Mouse (Mus musculus) intestine, postnatal 0 days (tissue): ENCODE data around the gene Fgfr2. TPM values are rescaled to one million over a fixed set of nuclear protein-coding genes. Genes with fewer than 3 reads are reported as not detected.
A peak's percentile ranks its signal among the peaks of the same experiment; 100 is the strongest.

Experiments
- ATAC-seq: fragments of 200-750 bp; cut with Nextera tagmentation; 2 replicates; pipeline ENCODE4 v1.8.0; 2017; ENCODE audit warnings: mild to moderate bottlenecking, moderate TSS enrichment, moderate library complexity
- H3K27ac ChIP-seq: fragments of 300-500 bp; sonication (generic); 2 replicates; pipeline ENCODE4 v1.5.1; 2014; ENCODE audit warnings: mild to moderate bottlenecking, low read depth, low read length, moderate library complexity
- H3K27me3 ChIP-seq: fragments of 300-500 bp; sonication (generic); replicated peaks from 2 replicates; pipeline ENCODE4 v1.6.1; 2014; ENCODE audit warnings: low read length, mixed read lengths; ENCODE audit not compliant: control insufficient read depth, insufficient read depth
- H3K36me3 ChIP-seq: fragments of 300-500 bp; sonication (generic); 2 replicates; pipeline ENCODE4 v1.6.1; 2014; ENCODE audit warnings: mild to moderate bottlenecking, moderate library complexity; ENCODE audit not compliant: control insufficient read depth, insufficient read depth
- H3K4me1 ChIP-seq: fragments of 300-500 bp; sonication (generic); replicated peaks from 2 replicates; pipeline ENCODE4 v1.6.1; 2014; ENCODE audit warnings: antibody characterized with exemption, low read length, mixed read lengths; ENCODE audit not compliant: control insufficient read depth, insufficient read depth
- H3K4me2 ChIP-seq: fragments of 300-500 bp; sonication (generic); replicated peaks from 2 replicates; pipeline ENCODE4 v1.6.1; 2014; ENCODE audit warnings: low read depth, mild to moderate bottlenecking, moderate library complexity
- H3K4me3 ChIP-seq: fragments of 300-500 bp; sonication (generic); 2 replicates; pipeline ENCODE4 v1.5.1; 2014; ENCODE audit warnings: low read depth, low read length
- H3K9ac ChIP-seq: fragments of 300-500 bp; sonication (generic); 2 replicates; pipeline ENCODE4 v1.6.1; 2014; ENCODE audit warnings: mild to moderate bottlenecking, low read depth, low read length
- H3K9me3 ChIP-seq: fragments of 300-500 bp; sonication (generic); 2 replicates; pipeline ENCODE4 v1.6.1; 2016; ENCODE audit warnings: mixed run types; ENCODE audit not compliant: control insufficient read depth
- CTCF ChIP-seq: sonication (generic); IDR thresholded peaks from 2 replicates; pipeline ENCODE4 v1.5.1; 2016; ENCODE audit warnings: low read depth, mild to moderate bottlenecking, control low read depth, antibody characterized with exemption, moderate library complexity
- WGBS: fragments of 180-500 bp; shearing (Covaris S2); extraction: QIAGEN DNeasy Blood & Tissue Kit; methylation state at CpG from one replicate; pipeline ENCODE4 v1.1.7; 2014; 5-methylcytosine and 5-hydroxymethylcytosine counted together
- polyA plus RNA-seq: library from polyadenylated mRNA; unstranded; fragments of >200 nt; fragmentation: Nextera tagmentation; extraction: Ambion mirVana; gene quantifications from 2 replicates; pipeline ENCODE4 v1.2.1, GENCODE M21; 2015

The Fgfr2 gene
- polyA plus RNA-seq, 1 experiment from 2014 or later: 29.5 TPM

DNA sequence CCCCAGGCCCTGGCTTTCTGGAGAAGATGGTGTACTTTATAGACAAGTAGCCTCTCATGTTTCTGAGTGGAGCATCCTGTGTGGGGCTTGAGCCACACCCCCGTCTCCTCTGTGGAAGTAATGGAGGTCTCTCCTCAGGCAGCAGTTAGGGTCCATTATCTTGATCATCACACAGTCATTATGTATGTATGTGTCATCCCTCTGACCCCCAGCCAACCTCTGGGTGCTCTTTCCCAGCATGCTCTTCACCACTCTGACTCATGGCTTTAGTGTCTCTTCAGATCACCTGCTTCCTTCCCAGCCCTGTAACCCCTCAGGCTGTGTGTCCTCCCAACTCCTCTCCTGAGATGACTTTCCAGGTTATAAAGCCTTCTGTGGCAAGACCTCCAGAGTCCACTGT lies 481.5 kb downstream of the Fgfr2 start:
- no peaks in the 10 kb centered on the region for H3K27me3 ChIP-seq
- peaks cover 7% of the 10 kb centered on the region; the same call in 1 of the 2 replicates for H3K4me1 ChIP-seq
- no peak overlapping the region for H3K9ac ChIP-seq
- no peak for TF ChIP-seq CTCF
- no peaks in the 10 kb centered on the region for H3K9me3 ChIP-seq
- H3K4me2 ChIP-seq: no peak overlapping the region
- H3K27ac ChIP-seq: no peak overlapping the region
- 93% methylated on average over 1 of the region's 1 CpGs for WGBS
- no peaks in the 10 kb centered on the region; the same call in 1 of the 2 replicates for H3K36me3 ChIP-seq
- no peak overlapping the region for H3K4me3 ChIP-seq
- ATAC-seq: no peak

GRCm38 (mm10) chr7:132640946-132641345 lies 482.2 kb downstream of the Fgfr2 start:
- Histone ChIP-seq H3K4me1 (peaks cover 7% of the 10 kb centered on the region; the same call in 1 of the 2 replicates), H3K27me3 (no peaks in the 10 kb centered on the region), H3K36me3 (no peaks in the 10 kb centered on the region; the same call in 1 of the 2 replicates), H3K9ac (no peak overlapping the region), H3K9me3 (no peaks in the 10 kb centered on the region), H3K4me3 (no peak overlapping the region), H3K27ac (no peak overlapping the region), H3K4me2 (no peak overlapping the region)
- no peak for ATAC-seq
- 33% methylated on average over 9 of the region's 9 CpGs for WGBS
- TF ChIP-seq CTCF: no peak

GRCm38 (mm10) chr7:132638446-132639087 lies 484.6 kb downstream of the Fgfr2 start:
- no peak overlapping the region for H3K9ac ChIP-seq
- peak; percentile 63 for ATAC-seq
- no peak overlapping the region for H3K4me2 ChIP-seq
- 0 out of 2 replicates have a peak, but pooled peaks cover 3% of the 10 kb centered on the region for H3K4me1 ChIP-seq
- H3K4me3 ChIP-seq: no peak overlapping the region
- TF ChIP-seq CTCF: peak; percentile 95
- peaks cover 11% of the 10 kb centered on the region; the same call in 1 of the 2 replicates for H3K36me3 ChIP-seq
- 60% methylated on average over 12 of the region's 12 CpGs for WGBS
- no peak overlapping the region for H3K27ac ChIP-seq
- no peaks in the 10 kb centered on the region for H3K27me3 ChIP-seq
- no peaks in the 10 kb centered on the region for H3K9me3 ChIP-seq

DNA sequence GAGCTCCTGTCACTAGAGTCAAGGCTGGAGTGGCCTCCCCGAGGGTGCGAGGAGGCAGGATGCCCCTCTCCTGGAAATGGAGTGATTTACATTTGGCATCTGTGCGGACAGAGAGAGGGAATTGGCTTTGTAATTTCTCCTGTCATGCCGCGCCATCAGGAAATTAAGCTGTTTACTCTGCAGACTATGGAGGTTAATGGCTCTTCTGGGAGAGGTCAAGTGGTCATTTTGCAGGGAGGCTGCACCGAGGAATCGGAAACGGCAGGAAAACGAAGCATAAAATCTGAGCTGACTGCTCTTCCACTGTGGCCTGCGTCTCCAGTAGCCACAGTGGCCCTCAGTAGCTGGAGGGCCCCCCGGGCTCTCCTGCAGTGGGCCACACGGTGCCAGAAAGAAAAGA lies 485.9 kb downstream of the Fgfr2 start:
- H3K9ac ChIP-seq: no peak overlapping the region
- WGBS: 40% methylated on average over 12 of the region's 12 CpGs
- no peaks in the 10 kb centered on the region for H3K4me1 ChIP-seq
- peaks cover 11% of the 10 kb centered on the region; the same call in 1 of the 2 replicates for H3K36me3 ChIP-seq
- ATAC-seq: no peak
- no peaks in the 10 kb centered on the region for H3K27me3 ChIP-seq
- no peaks in the 10 kb centered on the region for H3K9me3 ChIP-seq
- H3K4me2 ChIP-seq: no peak overlapping the region
- TF ChIP-seq CTCF: no peak
- no peak overlapping the region for H3K4me3 ChIP-seq
- no peak overlapping the region for H3K27ac ChIP-seq

DNA sequence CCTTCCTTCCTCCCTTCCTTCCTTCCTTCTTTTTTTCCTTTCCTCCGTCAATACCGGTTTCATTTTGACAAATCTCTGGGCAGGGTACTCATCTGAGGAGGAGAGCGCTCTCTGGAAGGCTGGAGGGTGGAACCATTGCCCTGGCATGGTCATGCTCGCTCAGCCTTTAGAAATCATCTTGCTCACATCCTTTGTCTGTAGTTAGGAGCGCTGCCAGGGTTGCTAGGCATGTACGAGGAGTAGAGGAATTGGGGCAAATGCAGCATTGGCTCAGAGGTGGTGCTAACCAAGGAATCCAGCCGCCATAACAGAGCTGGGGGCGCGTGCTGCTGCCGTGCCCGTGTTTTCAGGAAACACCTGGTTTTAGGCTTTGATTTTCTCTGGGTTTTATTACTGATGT lies 491.8 kb downstream of the Fgfr2 start:
- Histone ChIP-seq H3K4me3 (no peak overlapping the region), H3K27ac (no peak overlapping the region), H3K27me3 (no peaks in the 10 kb centered on the region), H3K9me3 (no peaks in the 10 kb centered on the region), H3K36me3 (peaks cover 19% of the 10 kb centered on the region; the same call in 1 of the 2 replicates), H3K4me2 (no peak overlapping the region), H3K9ac (no peak overlapping the region), H3K4me1 (no peaks in the 10 kb centered on the region)
- no peak for ATAC-seq
- WGBS: 86% methylated on average over 11 of the region's 11 CpGs
- TF ChIP-seq CTCF: no peak

GRCm38 (mm10) chr7:132627448-132627847 lies 495.7 kb downstream of the Fgfr2 start:
- H3K4me2 ChIP-seq: no peak overlapping the region
- H3K4me3 ChIP-seq: no peak overlapping the region
- H3K9me3 ChIP-seq: no peaks in the 10 kb centered on the region
- no peak for ATAC-seq
- no peak overlapping the region for H3K27ac ChIP-seq
- WGBS: 66% methylated on average over 3 of the region's 3 CpGs
- no peaks in the 10 kb centered on the region for H3K27me3 ChIP-seq
- TF ChIP-seq CTCF: no peak
- no peaks in the 10 kb centered on the region for H3K4me1 ChIP-seq
- no peak overlapping the region for H3K9ac ChIP-seq
- H3K36me3 ChIP-seq: 0 out of 2 replicates have a peak, but pooled peaks cover 7% of the 10 kb centered on the region
